Mouse (Mus musculus): ENCODE data around the gene Adgrf4.
A peak's percentile ranks its signal among the peaks of the same experiment; 100 is the strongest.

Adgrf4 gene

GRCm38 (mm10) chr17:42692136-42692535, at the start of gene Adgrf4:
Gene Adgrf4, minus strand, starts transcription at chr17:42692284.
- no peak for DNase-seq

- DNase-seq = no peak
Measured at GRCm38 (mm10) chr17:42741801-42742217, 49.7 kb upstream of the Adgrf4 start, which contains the start of gene Adgrf2. Gene Adgrf2, minus strand, starts transcription at chr17:42742179.

DNA sequence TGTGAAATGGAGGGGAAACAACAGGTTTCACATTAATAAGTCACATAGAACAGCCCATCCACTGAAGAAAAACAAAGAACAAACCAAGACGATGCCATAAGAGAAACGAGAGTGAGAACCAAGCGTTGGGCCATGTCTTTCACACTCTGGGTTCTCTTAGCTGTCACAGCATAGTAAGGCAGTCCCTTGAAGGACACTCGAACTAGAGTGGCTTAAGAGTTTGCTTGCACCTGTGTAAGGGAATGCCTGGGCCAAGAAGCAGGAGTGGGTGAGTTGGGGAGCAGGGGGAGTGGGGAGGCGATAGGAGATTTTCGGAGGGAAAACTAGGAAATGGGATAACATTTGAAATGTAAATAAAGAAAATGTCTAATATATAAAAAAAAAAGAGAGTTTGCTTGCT, 46.7 kb upstream of the Adgrf4 start:
- DNase-seq = no peak

- no peak for DNase-seq
Measured at GRCm38 (mm10) chr17:42717161-42717560, 25.1 kb upstream of the Adgrf4 start.

DNA sequence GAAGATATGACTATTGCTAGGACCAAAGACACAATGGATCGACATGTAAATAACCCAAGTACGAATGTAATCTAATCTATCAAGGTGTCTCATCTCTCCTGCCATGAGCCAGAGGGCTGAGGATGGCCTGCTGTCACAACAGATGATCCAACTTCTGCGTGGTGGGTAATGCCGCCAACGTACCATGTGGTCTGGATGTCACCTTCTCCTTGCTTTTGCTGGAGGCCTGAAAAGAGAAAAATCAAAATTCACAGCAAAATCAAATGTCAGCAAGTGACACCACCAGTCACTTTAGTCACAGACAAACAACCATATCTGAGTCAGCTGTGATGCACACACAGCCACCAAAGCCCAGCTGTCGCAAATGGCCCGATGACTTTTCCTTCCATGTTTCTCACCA, 22.9 kb upstream of the Adgrf4 start:
- DNase-seq = no peak

- DNase-seq = no peak
Measured at GRCm38 (mm10) chr17:42710717-42711116, 18.6 kb upstream of the Adgrf4 start.

- DNase-seq = no peak
Measured at GRCm38 (mm10) chr17:42705611-42706010, 13.5 kb upstream of the Adgrf4 start.

DNA sequence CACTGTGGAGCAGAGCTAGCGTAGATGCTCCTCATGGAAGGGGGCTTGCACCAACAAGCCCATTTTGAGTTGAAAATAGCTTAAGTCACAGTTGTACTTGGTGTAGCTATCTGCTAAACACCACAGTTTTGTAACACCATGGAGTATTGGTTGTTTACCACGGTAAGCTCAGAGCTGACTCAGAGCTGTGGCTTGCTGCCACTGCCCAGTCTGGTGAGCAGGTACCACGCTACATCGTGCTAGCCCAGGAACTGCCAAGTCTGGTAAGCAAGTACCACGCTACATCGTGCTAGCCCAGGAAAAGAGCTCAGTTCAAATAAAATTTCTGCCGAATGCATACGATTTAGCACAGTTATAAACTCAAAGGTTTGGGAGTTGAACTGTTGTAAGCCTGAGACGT, 10.1 kb upstream of the Adgrf4 start:
- DNase-seq = no peak

GRCm38 (mm10) chr17:42694730-42695129, 2.6 kb upstream of the Adgrf4 start:
- DNase-seq = no peak

DNA sequence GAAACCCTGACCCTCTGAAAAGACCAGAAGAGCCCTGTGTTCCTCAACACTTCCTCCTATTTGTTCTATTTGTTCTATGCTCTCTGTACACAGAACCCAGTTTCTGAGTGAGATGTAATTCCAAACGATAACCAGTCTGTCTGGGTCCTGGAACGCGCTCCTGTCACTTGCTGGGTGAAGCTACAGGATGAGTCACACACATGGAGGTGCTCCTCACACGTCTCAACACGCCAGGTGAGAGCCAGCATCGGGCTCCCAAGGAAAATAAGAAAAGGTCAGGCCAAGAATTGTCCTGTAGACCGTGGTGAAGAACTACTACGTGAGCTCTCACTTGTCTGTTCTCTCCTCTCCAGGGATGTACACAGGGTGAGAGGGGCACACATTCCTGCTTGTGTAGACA, 1.6 kb downstream of the Adgrf4 start:
- no peak for DNase-seq

DNA sequence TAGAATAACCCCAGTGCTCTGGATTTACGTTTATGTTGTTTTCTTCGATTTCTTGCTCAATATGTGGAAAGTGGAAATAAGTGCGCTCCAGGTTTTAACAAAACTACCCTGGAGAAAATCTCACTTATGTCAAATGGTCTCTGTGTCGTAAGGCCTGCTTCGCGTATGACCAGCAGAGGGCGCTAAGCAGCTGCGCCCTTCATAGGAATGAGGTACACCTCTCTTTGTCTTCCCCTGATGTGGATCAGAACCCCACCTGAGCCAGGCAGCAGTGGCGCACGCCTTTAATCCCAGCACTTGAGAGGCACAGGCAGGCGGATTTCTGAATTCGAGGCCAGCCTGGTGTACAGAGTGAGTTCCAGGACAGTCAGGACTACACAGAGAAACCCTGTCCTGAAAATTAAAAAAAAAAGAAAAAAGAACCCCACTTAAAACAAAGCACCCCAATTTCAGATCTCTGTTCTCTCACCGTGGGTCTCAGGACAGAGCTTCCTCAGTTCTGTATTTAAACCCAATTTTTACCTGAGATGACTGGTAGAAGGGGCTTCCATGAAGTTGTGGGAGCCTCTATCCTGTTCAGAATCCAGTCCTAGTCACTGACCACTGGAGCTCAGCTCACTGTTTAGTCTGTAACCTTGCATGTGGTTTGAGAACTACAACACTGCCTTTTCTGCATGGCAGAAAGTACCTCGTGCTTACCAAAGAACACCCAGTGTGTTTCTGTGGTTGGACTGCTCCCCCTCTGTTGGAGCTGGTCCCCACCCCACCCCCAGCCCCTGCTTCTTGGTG, 33.3 kb downstream of the Adgrf4 start:
- DNase-seq = peak; percentile 4 to 10

GRCm38 (mm10) chr17:42643416-42643815, 48.7 kb downstream of the Adgrf4 start:
- DNase-seq = no peak

- no peak for DNase-seq
Measured at GRCm38 (mm10) chr17:42630206-42630605, 61.9 kb downstream of the Adgrf4 start.

DNA sequence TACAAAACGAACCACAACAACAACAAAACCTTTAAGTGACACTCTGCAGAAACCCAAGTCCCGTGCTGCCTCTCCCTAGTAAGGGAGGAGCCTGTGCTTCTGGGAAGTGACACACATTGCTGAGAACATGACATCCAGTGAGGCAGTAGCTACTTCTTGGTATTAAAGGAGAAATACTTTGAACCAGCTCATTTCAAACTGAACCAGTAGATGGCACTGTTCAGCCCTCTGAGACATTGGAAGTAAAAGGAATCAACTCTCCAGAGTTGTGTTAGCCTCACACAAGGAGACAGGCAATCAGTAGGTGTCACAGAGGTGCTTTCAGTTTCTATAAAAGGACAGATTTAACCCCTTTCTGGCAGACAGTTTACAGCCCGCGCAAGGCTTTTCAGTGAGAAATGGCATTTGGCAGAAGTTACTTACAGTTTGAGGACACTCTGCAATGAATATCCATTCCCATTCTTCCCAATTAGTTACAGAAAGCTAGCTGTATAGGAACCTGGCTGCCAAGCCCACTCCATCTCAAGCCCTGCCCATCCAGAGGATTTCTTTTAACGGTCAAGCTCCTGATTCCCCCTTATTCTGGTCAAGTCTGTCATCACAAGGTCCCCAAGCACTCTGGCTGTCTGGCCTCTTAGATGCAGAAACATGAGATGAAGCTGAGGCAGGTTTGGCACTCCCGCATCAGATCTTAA, 78.9 kb downstream of the Adgrf4 start:
- DNase-seq = no peak

- no peak for DNase-seq
Measured at GRCm38 (mm10) chr17:42611295-42611694, 80.8 kb downstream of the Adgrf4 start, which contains the start of gene Opn5. Gene Opn5, minus strand, starts transcription at chr17:42611395.

- no peak for DNase-seq
Measured at GRCm38 (mm10) chr17:42608270-42608669, 83.8 kb downstream of the Adgrf4 start.

Measured in thymus, postnatal 36 days (tissue).